Mouse (Mus musculus) MEL (cell line): ENCODE results near the gene Psmd11. TPM values are rescaled to one million over a fixed set of nuclear protein-coding genes. Genes with fewer than 3 reads are reported as not detected.

Source experiments
- DNase-seq: peaks from one replicate; pipeline ENCODE4 v3.0.0; 2011; ENCODE audit warnings: low read depth, low spot score
- H3K27ac ChIP-seq: 2 replicates; pipeline ENCODE4 v1.5.1; 2012; ENCODE audit warnings: low read depth, mild to moderate bottlenecking, control low read depth, low read length, moderate library complexity; ENCODE audit not compliant: control insufficient read depth
- H3K27me3 ChIP-seq, 2 experiments: fragments of 150-350 bp in 1 of 2; sonication (generic) in 1 of 2; 2 replicates each; pipeline ENCODE4 v1.6.1; 2012; ENCODE audit warnings: low read length in 2 of 2, mild to moderate bottlenecking in 2 of 2, improper control_type of control experiment in 1 of 2, moderate library complexity in 1 of 2; ENCODE audit not compliant: insufficient read depth in 2 of 2, control insufficient read depth in 1 of 2
- H3K36me3 ChIP-seq, 2 experiments: 2 replicates each; pipeline ENCODE4 v1.6.1; 2012 to 2014; ENCODE audit warnings: low read length in 2 of 2, improper control_type of control experiment in 1 of 2, inconsistent platforms in 1 of 2, mild to moderate bottlenecking in 1 of 2; ENCODE audit not compliant: insufficient read depth in 2 of 2, control insufficient read depth in 1 of 2
- H3K4me1 ChIP-seq, 2 experiments: fragments of 150-350 bp in 1 of 2; sonication (generic) in 1 of 2; 2 replicates each; pipeline ENCODE4 v1.6.1; 2012; ENCODE audit warnings: low read length in 2 of 2, improper control_type of control experiment in 1 of 2, mild to moderate bottlenecking in 1 of 2; ENCODE audit not compliant: insufficient read depth in 2 of 2, control insufficient read depth in 1 of 2
- H3K4me3 ChIP-seq, 2 experiments: fragments of 150-350 bp in 1 of 2; sonication (generic) in 1 of 2; 2 replicates each; pipeline ENCODE4 v1.5.1; 2012; ENCODE audit warnings: low read depth in 2 of 2, low read length in 2 of 2, mild to moderate bottlenecking in 2 of 2, moderate library complexity in 2 of 2, control low read depth in 1 of 2, improper control_type of control experiment in 1 of 2; ENCODE audit not compliant: control insufficient read depth in 1 of 2, insufficient read depth in 1 of 2
- H3K79me2 ChIP-seq: 2 replicates; pipeline ENCODE4 v1.6.1; 2012; ENCODE audit warnings: mild to moderate bottlenecking, low read length, moderate library complexity; ENCODE audit not compliant: control insufficient read depth, poor library complexity, insufficient read depth
- H3K9ac ChIP-seq: 2 replicates; pipeline ENCODE4 v1.6.1; 2012; ENCODE audit warnings: low read depth, mild to moderate bottlenecking, control low read depth, low read length, moderate library complexity; ENCODE audit not compliant: control insufficient read depth, poor library complexity, severe bottlenecking
- H3K9me3 ChIP-seq: fragments of 150-350 bp; sonication (generic); replicated peaks from 2 replicates; pipeline ENCODE4 v1.6.1; 2012; ENCODE audit warnings: mild to moderate bottlenecking, low read length, improper control_type of control experiment, moderate library complexity; ENCODE audit not compliant: insufficient read depth
- BHLHE40 ChIP-seq: IDR thresholded peaks from 2 replicates; pipeline ENCODE4 v1.6.1; 2012; ENCODE audit warnings: low read depth, mild to moderate bottlenecking, inconsistent platforms, low read length, improper control_type of control experiment, borderline replicate concordance
- CHD1 ChIP-seq: IDR thresholded peaks from 2 replicates; pipeline ENCODE4 v1.6.1; 2012; ENCODE audit warnings: low read depth, mild to moderate bottlenecking, inconsistent platforms, low read length, improper control_type of control experiment
- CHD2 ChIP-seq: IDR thresholded peaks from 2 replicates; pipeline ENCODE4 v1.6.1; 2011; ENCODE audit warnings: low read length, improper control_type of control experiment
- E2F4 ChIP-seq: IDR thresholded peaks from 2 replicates; pipeline ENCODE4 v1.6.1; 2011; ENCODE audit warnings: low read depth, low read length, improper control_type of control experiment, borderline replicate concordance
- ELF1 ChIP-seq: IDR thresholded peaks from 2 replicates; pipeline ENCODE4 v1.6.1; 2014; ENCODE audit warnings: low read depth, mild to moderate bottlenecking, inconsistent platforms, low read length, improper control_type of control experiment, moderate library complexity
- ETS1 ChIP-seq: IDR thresholded peaks from 2 replicates; pipeline ENCODE4 v1.6.1; 2012; ENCODE audit warnings: low read depth, mild to moderate bottlenecking, inconsistent platforms, low read length, improper control_type of control experiment, moderate library complexity
- GABPA ChIP-seq: IDR thresholded peaks from 2 replicates; pipeline ENCODE4 v1.6.1; 2012; ENCODE audit warnings: low read depth, mild to moderate bottlenecking, inconsistent platforms, low read length, improper control_type of control experiment, moderate library complexity
- KAT2A ChIP-seq: conservative IDR thresholded peaks from 2 replicates; pipeline ENCODE4 v1.6.1; 2012; ENCODE audit warnings: low read depth, low read length, improper control_type of control experiment, inconsistent platforms
- MAFK ChIP-seq: IDR thresholded peaks from 2 replicates; pipeline ENCODE4 v1.6.1; 2011; ENCODE audit warnings: low read depth, mild to moderate bottlenecking, low read length, improper control_type of control experiment, borderline replicate concordance
- MAX ChIP-seq: IDR thresholded peaks from 2 replicates; pipeline ENCODE4 v1.6.1; 2011; ENCODE audit warnings: low read length, improper control_type of control experiment
- MXI1 ChIP-seq: IDR thresholded peaks from 2 replicates; pipeline ENCODE4 v1.6.1; 2011; ENCODE audit warnings: mild to moderate bottlenecking, low read depth, low read length, improper control_type of control experiment
- NELFE ChIP-seq: IDR thresholded peaks from 2 replicates; pipeline ENCODE4 v1.6.1; 2011; ENCODE audit warnings: low read depth, low read length, improper control_type of control experiment
- POLR2A ChIP-seq, 2 experiments: IDR thresholded peaks; 2 replicates each; pipeline ENCODE4 v1.6.1; 2011 to 2012; ENCODE audit warnings: low read length in 2 of 2, mild to moderate bottlenecking in 2 of 2, control low read depth in 1 of 2, improper control_type of control experiment in 1 of 2, low read depth in 1 of 2, moderate library complexity in 1 of 2; ENCODE audit not compliant: control insufficient read depth in 1 of 2, insufficient read depth in 1 of 2, poor library complexity in 1 of 2
- SMC3 ChIP-seq: IDR thresholded peaks from 2 replicates; pipeline ENCODE4 v1.6.1; 2011; ENCODE audit warnings: low read depth, low read length, improper control_type of control experiment
- TAL1 ChIP-seq: IDR thresholded peaks from 2 replicates; pipeline ENCODE4 v1.6.1; 2012; ENCODE audit warnings: mild to moderate bottlenecking, inconsistent platforms, low read length, moderate library complexity, mixed read lengths
- USF1 ChIP-seq: IDR thresholded peaks from 2 replicates; pipeline ENCODE4 v1.6.1; 2014; ENCODE audit warnings: low read depth, mild to moderate bottlenecking, inconsistent platforms, low read length, improper control_type of control experiment, moderate library complexity
- ZKSCAN1 ChIP-seq: IDR thresholded peaks from 2 replicates; pipeline ENCODE4 v1.6.1; 2012; ENCODE audit warnings: low read depth, mild to moderate bottlenecking, inconsistent platforms, low read length, improper control_type of control experiment, moderate library complexity
- ZMIZ1 ChIP-seq: IDR thresholded peaks from 2 replicates; pipeline ENCODE4 v1.6.1; 2012; ENCODE audit warnings: low read depth, mild to moderate bottlenecking, inconsistent platforms, low read length, improper control_type of control experiment, moderate library complexity
- polyA plus RNA-seq, 2 experiments: library from polyadenylated mRNA; stranded (reverse) in 1 of 2; unstranded in 1 of 2; fragments of >175 nt in 1 of 2; fragments of >200 nt in 1 of 2; gene quantifications; 2 replicates each; pipeline versions ENCODE4 v1.2.1 to v1.2.4; 2012; ENCODE audit warnings: low replicate concordance in 2 of 2, low read depth in 1 of 2; ENCODE audit not compliant: insufficient read length in 2 of 2, insufficient read depth in 1 of 2, missing spikeins in 1 of 2
- total RNA-seq: library from RNA; depleted of rRNA; stranded (reverse); fragments of 300-350 nt; gene quantifications from 2 replicates; pipeline ENCODE4 v1.2.3, GENCODE M21; 2012

Gene Psmd11
- total and polyA plus RNA-seq, 3 experiments: 110 to 324 (median 184) TPM

- H3K9ac ChIP-seq: no peak overlapping the region
- H3K4me3 ChIP-seq: no peak overlapping the region
- no peaks in the 10 kb centered on the region for H3K9me3 ChIP-seq
- H3K36me3 ChIP-seq: no peaks in the 10 kb centered on the region; a peak in 1 of 4 replicates
- no peak for DNase-seq
- no peak overlapping the region for H3K27ac ChIP-seq
- H3K27me3 ChIP-seq: no peaks in the 10 kb centered on the region
- no peaks in the 10 kb centered on the region for H3K79me2 ChIP-seq
- TF ChIP-seq MAX (no peak), ZMIZ1 (no peak), SMC3 (no peak), ETS1 (no peak), MAFK (no peak), TAL1 (no peak), CHD1 (no peak), ELF1 (no peak), CHD2 (no peak), USF1 (no peak), ZKSCAN1 (no peak), GABPA (no peak), E2F4 (no peak), KAT2A (no peak), NELFE (no peak), BHLHE40 (no peak)
- no peaks in the 10 kb centered on the region for H3K4me1 ChIP-seq
Observed at GRCm38 (mm10) chr11:80494852-80495251, 66.4 kb downstream of the Psmd11 start.

DNA sequence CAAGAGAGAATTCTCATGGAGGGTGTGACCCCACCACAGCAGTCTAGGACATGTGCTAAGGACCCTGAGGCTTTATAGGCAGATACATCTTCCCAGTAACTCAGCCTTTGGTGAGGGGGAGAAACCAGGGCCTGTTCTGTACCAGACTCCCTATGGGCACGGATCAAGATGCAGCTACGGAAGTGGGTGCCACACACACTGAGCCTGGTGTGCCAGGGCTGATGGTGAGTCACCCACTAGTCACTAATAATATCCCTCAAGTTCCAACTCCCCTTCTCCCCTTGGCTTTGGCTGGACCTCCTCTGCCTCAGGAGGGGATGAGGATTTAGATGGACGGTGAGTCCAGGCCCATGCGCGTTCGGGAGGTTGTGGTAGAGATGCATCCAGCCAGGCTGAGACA is 67.6 kb downstream of the Psmd11 start:
- Histone ChIP-seq H3K4me3 (no peak overlapping the region), H3K4me1 (no peaks in the 10 kb centered on the region), H3K9ac (no peak overlapping the region), H3K27me3 (no peaks in the 10 kb centered on the region), H3K9me3 (no peaks in the 10 kb centered on the region), H3K27ac (no peak overlapping the region), H3K36me3 (no peaks in the 10 kb centered on the region; a peak in 1 of 4 replicates), H3K79me2 (no peaks in the 10 kb centered on the region)
- no peak for DNase-seq
- no peak for TF ChIP-seq GABPA
- TF ChIP-seq MXI1: no peak
- no peak for TF ChIP-seq MAFK
- TF ChIP-seq POLR2A (IDR thresholded peaks at IDR 0.05; ENCODE audit: control insufficient read depth in 1 of 2, insufficient read depth in 1 of 2, low read depth in 1 of 2, low read length in 2 of 2, poor library complexity in 1 of 2): no peak
- no peak for TF ChIP-seq NELFE
- no peak for TF ChIP-seq TAL1
